Mouse (Mus musculus) v-Abl transformed pro-B cells (cell line): ENCODE measurements around the gene Bspry.

Experiments
- in situ Hi-C, 2 experiments: fragments of 400-800 bp; cut with MboI; formaldehyde crosslinking; loops; one replicate each; pipeline ENCODE4 v1.15.1; 2025; ENCODE audit not compliant: unreplicated experiment in 2 of 2

Gene Bspry

DNA sequence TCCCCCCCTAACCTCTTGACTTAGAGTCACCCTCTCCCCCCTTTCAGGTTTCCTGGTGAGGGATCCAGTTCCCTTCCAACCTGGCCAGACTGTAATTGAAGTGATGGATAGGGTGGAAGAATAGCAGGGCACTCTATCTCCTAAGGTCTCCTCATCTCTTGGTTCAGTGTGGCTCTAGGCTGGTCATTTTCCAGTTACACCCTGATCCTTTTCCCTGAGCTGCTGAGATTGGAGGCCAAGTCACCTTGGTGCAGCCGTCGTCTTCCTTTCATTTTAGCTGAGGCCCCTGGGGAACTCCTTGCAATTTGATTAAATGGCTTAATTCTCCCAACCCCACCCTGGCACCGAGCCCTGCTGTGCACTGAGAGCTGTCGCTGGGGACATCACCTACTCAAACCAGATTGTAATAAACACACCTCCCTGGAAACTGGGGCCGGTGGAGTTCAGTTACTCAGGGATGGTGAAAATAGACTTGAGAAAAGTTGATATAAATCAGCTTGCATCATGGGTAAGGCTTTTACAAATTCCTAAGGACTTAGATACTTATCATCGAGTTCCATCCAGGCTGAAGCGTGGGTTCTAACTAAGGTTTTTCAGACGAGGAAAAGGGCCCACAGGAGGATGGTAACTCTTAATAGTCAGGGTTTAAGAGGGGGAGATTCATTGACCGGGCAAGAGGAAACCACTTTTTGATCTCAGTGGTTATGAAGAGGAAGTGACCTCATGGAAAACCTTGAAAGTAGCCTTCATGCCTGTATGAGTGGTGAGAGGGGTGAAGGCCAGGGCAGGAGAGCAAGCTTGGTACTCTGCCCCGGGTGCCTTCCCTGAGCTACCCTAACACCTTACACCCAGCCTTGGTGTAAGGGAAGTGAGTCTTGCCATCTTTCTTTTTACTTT lies 1.1 kb downstream of the Bspry start:
- in situ Hi-C loops: no loop called here

DNA sequence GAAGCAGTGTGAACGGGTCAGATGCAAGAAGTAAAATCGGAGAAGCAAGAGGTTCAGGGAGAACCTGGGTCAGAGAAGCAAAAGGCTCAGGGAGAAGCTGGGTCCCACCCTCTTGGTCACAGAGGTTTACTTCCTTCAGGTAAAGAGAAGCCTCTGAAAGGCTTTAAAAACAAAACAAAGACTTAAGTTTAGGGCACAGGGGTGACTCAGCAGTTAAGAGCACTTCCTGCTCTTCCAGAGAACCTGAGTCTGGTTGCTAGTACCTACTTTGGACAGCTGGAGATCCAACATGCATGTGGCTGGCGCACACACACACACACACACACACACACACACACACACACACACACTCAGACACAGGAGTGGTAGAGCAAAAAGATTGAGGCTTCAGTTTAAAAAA lies 5.1 kb downstream of the Bspry start:
- in situ Hi-C loops: no loop called here

DNA sequence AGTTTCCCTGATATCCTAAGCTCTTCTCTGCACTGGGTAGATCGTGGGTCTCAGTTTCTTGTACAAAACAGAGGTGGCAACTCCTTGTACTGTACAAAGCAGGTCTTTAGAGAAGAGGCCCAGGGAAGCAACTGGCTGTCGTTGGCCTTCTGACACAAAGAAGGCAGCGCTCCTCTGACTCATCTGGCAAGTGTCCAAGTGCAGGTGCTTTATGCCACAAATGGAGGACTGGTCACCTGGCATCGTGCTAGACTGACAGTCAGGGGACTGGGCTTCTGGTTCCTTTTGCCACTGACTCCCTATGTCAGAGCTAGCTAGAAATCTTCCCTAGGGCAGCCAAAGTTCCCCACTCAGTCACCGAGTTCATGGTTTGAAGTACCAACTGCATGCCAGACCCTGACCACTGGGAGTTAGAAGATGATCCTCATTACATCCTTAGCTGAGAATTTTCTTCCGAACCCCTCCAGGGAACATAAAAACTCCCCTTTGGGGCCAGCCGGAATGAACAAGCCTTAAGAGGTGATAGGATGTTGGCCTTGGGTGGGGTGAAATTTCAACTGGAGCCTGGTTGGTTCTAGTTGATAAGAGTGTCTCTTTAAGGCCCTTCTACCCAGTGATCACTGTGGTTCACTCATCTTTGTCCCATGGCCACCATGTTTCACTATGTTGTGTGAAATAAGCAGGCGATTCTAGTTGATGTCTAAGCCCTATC lies 5.8 kb downstream of the Bspry start:
- in situ Hi-C loops: no loop called here

DNA sequence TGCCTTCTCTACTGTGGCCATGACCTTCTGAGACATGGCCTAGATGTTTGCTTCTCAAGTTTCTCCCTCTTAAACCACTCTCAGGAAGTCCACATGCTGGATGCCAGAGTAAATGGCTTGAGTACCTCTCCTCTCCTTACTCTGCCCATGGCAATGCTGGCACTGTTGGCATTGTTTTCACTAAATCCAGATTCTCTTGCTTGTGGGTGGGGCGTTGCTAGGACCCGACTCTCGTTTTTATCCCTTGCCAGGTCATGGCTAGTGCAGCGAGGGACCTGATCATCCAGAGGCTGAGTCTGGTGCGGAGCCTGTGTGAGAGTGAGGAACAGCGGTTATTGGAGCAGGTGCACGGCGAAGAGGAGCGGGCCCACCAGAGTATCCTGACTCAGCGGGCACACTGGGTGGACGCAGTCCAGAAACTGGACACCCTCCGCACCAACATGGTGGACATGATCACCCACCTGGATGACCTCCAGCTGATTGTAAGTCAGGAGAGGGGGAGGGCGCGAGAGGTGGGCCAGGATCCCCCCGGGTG lies 6.4 kb downstream of the Bspry start:
- in situ Hi-C loops: no loop called here

DNA sequence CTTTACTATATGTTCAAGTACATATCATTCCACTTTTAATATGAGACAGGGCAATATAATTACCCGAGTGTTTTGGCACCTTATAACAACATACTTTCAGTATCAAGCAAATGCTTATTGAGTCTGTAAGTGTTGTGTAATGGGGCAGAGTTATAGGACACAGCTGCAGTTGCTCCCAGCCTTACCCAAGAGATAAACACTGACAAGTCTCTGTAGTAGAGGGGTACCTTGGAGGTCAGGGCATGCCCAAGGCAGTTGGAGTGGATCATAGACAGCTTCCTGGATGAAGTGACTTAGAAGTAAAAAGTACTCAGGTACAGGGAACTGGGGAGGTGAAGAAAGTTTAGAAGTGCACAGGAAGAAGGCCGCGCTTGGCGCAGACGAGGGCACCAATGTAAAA lies 7.3 kb downstream of the Bspry start:
- in situ Hi-C loops: no loop called here

DNA sequence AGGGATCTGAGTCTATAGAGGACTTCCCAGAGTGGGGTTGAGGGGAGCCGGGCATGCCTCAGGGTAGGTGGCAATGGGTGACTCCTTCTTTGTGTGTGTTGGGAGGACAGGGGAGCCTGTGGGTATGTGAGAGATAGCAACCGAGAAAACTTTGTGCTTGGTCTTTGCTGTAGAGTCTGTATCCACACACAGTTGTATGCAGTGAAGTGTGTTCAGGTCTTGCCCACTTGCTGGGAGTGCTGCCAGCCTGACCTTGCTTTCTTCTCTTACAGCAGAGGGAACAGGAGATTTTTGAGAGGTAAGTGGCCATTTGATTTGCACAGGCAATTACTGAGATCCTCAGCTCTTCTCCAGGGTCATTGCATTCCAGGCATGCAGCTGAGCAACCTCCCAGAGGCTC lies 8.1 kb downstream of the Bspry start:
- in situ Hi-C loops: no loop called here

DNA sequence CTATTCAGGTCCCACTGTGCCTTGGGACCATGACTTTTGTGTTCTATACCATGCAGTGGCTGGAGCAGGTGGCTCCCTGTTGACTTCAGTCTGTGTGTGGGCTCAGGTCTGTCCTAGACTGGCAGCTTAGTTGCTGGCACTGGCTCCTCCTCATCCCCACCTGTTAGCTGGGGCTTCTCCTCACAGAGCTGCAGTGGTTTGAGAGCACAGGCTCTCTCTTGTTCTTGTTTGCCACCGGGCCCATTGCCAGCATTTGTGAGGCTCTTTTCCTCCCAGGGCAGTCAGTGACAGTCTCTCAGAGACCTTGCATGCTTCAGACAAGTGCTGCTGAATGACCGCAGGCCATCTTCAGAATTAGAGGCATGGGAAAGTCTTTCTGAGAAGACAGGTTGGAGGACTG lies 12.8 kb downstream of the Bspry start:
- in situ Hi-C loops: no loop called here

DNA sequence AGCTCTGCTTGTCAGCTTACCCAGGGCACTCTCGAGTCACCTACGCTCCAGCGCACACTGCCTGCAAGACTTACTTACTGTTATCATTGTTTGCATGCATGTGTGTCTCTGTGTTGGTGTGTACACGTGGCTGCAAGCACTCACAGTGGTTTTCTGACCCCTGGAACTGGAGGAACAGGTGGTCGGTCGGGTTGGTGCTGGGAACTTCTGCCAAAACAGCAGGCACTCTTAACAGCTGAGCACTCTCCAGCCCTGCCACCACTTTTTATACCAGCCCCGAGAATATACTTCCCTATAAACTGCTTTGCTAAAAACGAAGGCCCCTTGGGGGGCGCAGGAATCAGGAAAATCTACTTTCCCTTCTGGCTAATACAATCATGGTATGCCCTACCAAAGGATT lies 14.4 kb downstream of the Bspry start:
- in situ Hi-C loops: no loop called here

DNA sequence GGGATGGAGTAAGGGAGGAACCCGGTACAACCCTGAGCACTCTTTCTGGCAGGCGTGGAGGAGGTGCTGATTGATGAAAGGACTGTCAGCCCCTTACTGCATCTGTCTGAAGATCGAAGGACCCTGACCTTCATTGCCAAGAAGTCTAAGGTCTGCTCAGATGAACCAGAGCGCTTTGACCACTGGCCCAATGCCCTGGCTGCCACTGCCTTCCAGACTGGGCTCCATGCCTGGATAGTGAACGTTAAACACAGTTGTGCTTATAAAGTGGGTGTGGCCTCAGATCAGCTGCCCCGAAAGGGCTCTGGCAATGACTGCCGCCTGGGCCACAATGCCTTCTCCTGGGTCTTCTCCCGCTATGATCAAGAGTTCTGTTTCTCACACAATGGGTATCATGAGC lies 16.1 kb downstream of the Bspry start:
- in situ Hi-C loops: no loop called here

DNA sequence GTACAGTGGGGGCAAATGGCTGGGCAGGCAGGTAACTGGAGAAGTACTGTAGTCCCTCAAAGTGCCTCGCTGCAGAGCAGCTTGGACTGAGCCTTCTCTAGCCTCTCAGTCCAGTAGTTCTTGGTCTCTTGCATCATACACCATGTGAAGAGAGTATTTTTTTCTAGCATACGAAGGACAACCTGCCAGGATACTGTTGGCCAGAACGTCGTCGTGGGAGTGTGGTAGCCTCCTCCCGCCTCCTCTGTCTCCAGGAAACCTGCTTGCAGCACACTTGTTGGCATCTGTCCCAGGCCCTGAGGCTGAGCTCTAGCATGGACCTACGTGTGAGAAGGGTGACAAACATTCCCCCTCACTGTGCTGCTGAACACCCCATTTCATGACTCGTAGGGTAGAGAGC lies 17.0 kb downstream of the Bspry start:
- in situ Hi-C loops: no loop called here

DNA sequence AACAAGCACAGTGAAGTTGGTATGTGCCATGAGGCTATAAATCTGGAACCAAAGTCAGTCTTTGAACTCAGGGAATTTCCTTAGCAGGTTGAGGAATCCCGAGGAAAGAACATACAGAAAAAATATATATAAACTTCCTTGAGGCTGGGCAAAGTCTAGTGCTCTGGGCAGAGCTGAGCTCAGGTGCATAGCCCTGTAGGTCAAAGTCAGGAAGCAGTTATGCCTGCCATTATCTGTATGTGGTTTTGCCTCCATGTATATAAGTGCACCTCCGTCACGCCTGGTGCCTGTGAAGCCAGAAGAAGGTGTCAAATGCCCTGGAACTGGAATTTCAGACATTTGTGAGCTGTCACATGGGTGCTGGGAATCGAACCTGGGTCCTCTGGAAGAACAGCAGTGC lies 20.9 kb downstream of the Bspry start:
- in situ Hi-C loops: loop anchor here in 1 of 2 experiments (25.0 kb wide), 1 partner anchor 163 kb away; no protein-coding TSS in a partner anchor

DNA sequence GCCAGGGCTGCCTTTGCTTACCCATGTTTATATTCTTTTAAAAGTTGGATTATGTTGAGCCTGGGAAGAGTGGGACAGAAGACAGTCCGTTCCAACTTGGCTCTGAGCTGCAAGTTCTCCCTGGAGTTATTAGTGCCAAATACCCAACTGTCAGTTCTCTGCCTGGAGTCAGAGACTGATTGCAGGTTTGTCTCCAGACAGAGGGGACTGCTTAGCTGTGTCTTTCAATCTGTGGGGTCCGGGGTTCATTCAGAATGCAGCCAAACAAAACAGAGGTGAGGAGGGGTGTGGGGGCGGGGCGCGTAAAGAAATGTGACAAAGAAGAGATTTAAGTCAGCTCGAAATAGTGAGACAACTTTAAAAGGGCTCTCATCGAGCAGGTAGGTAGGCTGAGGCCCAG lies 21.7 kb downstream of the Bspry start:
- in situ Hi-C loops: loop anchor here in 1 of 2 experiments (25.0 kb wide), 1 partner anchor 164 kb away; no protein-coding TSS in a partner anchor

DNA sequence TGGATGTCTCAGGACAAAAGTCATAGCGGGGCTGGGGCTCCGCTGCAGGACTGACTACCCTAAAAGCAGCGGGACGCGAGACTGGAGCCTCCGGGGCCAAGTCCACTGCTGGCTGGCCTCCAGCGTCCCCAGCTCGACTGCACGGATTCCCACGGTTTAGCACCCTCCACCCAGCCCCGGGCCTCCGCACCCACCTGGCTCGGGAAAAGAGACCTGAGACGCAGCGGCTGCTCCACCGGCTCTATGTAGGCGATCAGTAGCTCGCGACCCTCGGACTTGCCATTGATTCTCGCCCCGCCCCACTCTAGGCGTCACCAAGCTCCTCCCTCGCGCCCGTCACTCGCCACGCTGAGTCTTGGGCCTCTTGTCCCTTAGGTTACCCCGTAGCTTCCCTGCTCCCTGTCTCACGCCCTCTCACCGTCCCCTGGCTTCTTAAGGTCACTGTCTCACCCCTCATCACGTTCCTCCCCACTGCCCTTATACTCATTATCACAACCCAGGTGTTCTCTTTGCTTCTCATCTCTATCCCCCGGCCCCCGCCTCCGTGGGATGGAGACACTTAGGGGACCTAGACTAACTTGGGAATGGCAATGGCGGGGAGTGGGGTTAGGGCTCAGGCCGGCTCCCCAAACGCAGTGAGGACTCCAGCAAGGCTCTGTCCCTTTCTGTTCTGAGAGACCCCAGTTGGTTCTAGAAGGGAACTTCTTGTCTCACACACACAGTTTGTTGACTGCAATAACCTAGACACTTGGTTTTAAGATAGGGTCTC lies 22.3 kb downstream of the Bspry start:
- in situ Hi-C loops: loop anchor here in 1 of 2 experiments (25.0 kb wide), 1 partner anchor 165 kb away; no protein-coding TSS in a partner anchor

DNA sequence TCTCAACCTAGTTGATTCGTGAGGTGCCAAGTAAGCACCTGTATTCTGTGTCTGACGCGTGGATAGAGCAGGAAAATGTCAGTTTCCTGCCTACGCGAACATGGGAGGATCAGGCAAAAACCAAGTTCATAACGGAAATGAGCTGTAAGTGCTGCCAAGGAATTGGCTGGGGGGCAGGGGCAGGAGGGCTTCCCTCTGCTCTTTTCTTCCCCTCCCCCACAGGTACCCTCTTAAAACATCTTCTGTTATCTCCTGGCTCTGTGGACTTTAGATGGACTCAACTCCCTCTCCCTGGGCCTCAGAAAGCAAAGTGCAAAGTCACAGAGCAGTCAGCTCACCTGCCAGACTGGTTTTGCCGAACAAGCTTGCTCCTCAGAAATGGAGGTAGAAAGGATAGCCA lies 23.1 kb downstream of the Bspry start:
- in situ Hi-C loops: loop anchor here in 1 of 2 experiments (25.0 kb wide), 1 partner anchor 166 kb away; no protein-coding TSS in a partner anchor

DNA sequence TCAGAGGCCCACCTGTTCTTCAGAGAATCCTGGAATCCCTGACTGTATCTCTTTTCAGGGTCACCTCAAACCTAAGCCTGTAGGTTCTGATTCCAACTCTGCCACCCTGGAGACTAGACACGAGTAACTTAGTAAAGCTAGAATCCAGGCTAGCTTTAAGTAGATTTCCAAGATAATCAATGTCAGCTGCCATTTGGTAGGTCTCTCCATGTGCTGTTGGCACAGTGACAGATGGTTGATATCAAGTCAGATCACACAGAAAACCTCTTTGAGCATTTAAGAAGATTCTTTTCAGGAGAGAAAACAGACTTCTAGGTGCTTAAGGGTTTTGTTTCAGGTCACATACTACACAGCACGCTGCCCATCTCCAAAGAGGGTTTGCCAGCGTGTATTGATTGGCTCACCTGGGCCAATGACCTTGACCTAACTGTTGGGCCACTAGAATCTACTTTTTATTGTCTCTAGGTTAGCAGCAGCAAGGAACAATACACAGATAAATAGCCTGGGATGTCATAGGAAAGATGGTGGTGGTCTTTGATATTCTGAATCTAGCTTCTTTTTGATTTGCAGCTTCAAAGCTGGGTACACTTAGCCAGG lies 23.6 kb downstream of the Bspry start, which contains the start of gene Hdhd3:
Gene Hdhd3, minus strand, starts transcription at position 94 of the 597 bp plus-strand sequence.
- in situ Hi-C loops: loop anchor here in 1 of 2 experiments (25.0 kb wide), 1 partner anchor 166 kb away; no protein-coding TSS in a partner anchor

DNA sequence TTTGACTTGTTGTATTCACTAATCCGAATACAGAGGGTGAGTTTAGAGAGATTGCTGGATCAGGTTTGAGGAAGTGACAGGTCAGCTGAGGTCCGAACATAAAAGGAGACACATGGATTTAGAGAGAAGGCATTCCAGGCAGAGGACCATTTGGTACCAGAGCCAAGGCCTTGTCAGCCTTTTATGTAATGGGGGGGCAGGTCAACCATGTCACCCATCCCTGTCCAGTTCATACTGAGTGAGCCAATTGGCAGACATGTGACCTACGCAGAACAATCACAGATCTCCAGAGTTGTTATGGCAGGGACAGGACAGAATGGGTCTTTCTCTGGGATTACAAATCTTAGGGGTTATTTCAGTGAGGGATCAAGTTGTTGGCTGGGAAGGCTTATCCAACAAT lies 26.1 kb downstream of the Bspry start:
- in situ Hi-C loops: loop anchor here in 1 of 2 experiments (25.0 kb wide), 1 partner anchor 169 kb away; no protein-coding TSS in a partner anchor

DNA sequence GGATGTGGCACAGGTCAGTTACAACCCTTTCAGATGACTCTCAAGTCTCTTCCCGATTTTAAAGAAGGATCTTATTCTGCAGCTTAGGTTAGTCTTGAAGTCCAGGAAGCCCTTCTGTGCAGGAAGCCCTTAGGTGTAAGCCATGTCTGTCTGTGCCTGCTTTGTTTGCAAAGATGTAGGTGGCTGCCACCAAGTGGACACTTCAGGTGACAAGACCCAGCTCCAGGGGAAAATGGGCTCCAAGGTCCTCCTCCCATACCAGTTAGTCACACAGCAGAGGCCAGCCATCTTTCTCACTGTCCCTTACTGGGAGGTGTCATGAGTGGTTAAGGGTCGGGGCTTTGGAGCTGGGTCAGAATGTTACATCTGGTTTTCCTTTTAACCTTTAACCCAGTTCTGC lies 26.9 kb downstream of the Bspry start:
- in situ Hi-C loops: loop anchor here in 1 of 2 experiments (25.0 kb wide), 1 partner anchor 169 kb away; no protein-coding TSS in a partner anchor

DNA sequence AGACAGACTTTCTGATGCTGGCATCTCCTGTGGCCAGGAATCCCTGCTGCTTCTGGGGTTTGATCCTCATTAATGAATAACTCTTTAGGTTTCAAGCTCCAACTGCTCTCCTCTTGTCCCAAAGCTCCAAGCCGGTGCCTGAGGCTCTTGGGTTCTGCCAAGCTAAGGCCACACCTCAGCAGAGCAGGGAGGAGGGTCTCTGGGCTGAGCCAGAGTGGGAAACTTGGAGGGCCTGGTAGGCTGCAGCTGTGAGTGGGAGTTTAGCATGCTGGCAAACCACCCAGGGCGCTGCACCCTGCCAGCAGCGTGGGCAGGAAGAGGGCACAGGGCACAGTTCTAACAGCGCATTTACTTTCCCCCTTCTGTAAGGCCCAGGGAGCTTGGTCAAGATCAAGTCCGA lies 29.0 kb downstream of the Bspry start:
- in situ Hi-C loops: loop anchor here in 1 of 2 experiments (25.0 kb wide), 1 partner anchor 172 kb away; no protein-coding TSS in a partner anchor

DNA sequence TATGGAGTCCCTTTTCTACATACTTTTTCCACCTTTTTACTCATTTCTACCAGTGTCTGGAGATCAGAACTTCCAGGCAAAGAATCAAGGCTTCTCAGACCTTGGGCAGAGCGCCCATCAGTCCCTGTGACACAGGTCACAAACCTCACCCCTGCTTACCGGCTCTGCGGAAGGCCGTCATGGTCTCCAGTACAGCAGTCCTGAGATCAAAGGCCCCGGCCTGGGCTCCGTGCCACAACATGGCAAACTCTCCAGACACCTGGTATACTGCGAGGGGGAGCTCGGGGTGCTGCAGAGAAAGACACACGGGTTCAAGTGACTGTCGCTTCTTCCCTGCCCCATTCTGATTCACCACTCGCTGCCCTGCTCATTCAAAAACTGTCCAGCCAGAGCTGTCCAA lies 30.1 kb downstream of the Bspry start:
- in situ Hi-C loops: loop anchor here (5.0 to 25.0 kb wide), 3 partner anchors 93 to 173 kb away; no protein-coding TSS in a partner anchor
